Mouse (Mus musculus): ENCODE measurements around the gene Nup214. TPM values are rescaled to one million over a fixed set of nuclear protein-coding genes. Genes with fewer than 3 reads are reported as not detected.

Gene Nup214
- polyA plus RNA-seq, 1 experiment from 2014 or later: 94.7 TPM

GRCm38 (mm10) chr2:32051791-32052190 is 77.6 kb downstream of the Nup214 start:
- H3K9me3 ChIP-seq (replicated peaks): no peaks in the 10 kb centered on the region
- H3K27ac ChIP-seq: no peak overlapping the region
- no peak overlapping the region for H3K4me2 ChIP-seq
- 86% methylated on average over 8 of the region's 8 CpGs for WGBS
- no peaks in the 10 kb centered on the region for H3K4me1 ChIP-seq
- H3K4me3 ChIP-seq (replicated peaks): no peak overlapping the region
- ATAC-seq (replicated peaks; ENCODE audit: low FRiP score): no peak
- H3K36me3 ChIP-seq: peaks cover 59% of the 10 kb centered on the region
- no peaks in the 10 kb centered on the region for H3K27me3 ChIP-seq
- H3K9ac ChIP-seq: no peak overlapping the region

GRCm38 (mm10) chr2:32052418-32052817 is 78.2 kb downstream of the Nup214 start:
- H3K36me3 ChIP-seq: peaks cover 53% of the 10 kb centered on the region
- 91% methylated on average over 7 of the region's 7 CpGs for WGBS
- no peak overlapping the region for H3K4me3 ChIP-seq (replicated peaks)
- H3K27ac ChIP-seq: no peak overlapping the region
- H3K9me3 ChIP-seq (replicated peaks): no peaks in the 10 kb centered on the region
- no peaks in the 10 kb centered on the region for H3K4me1 ChIP-seq
- ATAC-seq (replicated peaks; ENCODE audit: low FRiP score): no peak
- no peak overlapping the region for H3K4me2 ChIP-seq
- no peaks in the 10 kb centered on the region for H3K27me3 ChIP-seq
- H3K9ac ChIP-seq: no peak overlapping the region

GRCm38 (mm10) chr2:32055357-32055965 is 81.2 kb downstream of the Nup214 start:
- 75% methylated on average over 7 of the region's 7 CpGs for WGBS
- no peak overlapping the region for H3K4me2 ChIP-seq
- H3K27me3 ChIP-seq: no peaks in the 10 kb centered on the region
- no peak for ATAC-seq (replicated peaks; ENCODE audit: low FRiP score)
- H3K4me1 ChIP-seq: peaks cover 2% of the 10 kb centered on the region; the same call in 1 of the 2 replicates
- no peak overlapping the region for H3K27ac ChIP-seq
- no peak overlapping the region for H3K4me3 ChIP-seq (replicated peaks)
- H3K36me3 ChIP-seq: peaks cover 22% of the 10 kb centered on the region
- no peaks in the 10 kb centered on the region for H3K9me3 ChIP-seq (replicated peaks)
- no peak overlapping the region for H3K9ac ChIP-seq

- H3K4me2 ChIP-seq: no peak overlapping the region
- H3K9ac ChIP-seq: no peak overlapping the region
- no peak for ATAC-seq (replicated peaks; ENCODE audit: low FRiP score)
- H3K4me1 ChIP-seq: peaks cover 4% of the 10 kb centered on the region; the same call in 1 of the 2 replicates
- H3K4me3 ChIP-seq (replicated peaks): no peak overlapping the region
- no peaks in the 10 kb centered on the region for H3K9me3 ChIP-seq (replicated peaks)
- no peak overlapping the region for H3K27ac ChIP-seq
- H3K36me3 ChIP-seq: peaks cover 12% of the 10 kb centered on the region
- WGBS: 87% methylated on average over 10 of the region's 10 CpGs
- H3K27me3 ChIP-seq: no peaks in the 10 kb centered on the region
Measured at GRCm38 (mm10) chr2:32056524-32056923, 82.3 kb downstream of the Nup214 start.

- ATAC-seq (replicated peaks; ENCODE audit: low FRiP score): no peak
- 82% methylated on average over 2 of the region's 2 CpGs for WGBS
Measured at GRCm38 (mm10) chr2:32057360-32057759, 83.1 kb downstream of the Nup214 start.

GRCm38 (mm10) chr2:32057794-32058193 is 83.6 kb downstream of the Nup214 start:
- H3K9me3 ChIP-seq (replicated peaks): no peaks in the 10 kb centered on the region
- H3K9ac ChIP-seq: no peak overlapping the region
- H3K4me1 ChIP-seq: peaks cover 4% of the 10 kb centered on the region; the same call in 1 of the 2 replicates
- H3K27me3 ChIP-seq: no peaks in the 10 kb centered on the region
- H3K4me3 ChIP-seq (replicated peaks): no peak overlapping the region
- no peak overlapping the region for H3K4me2 ChIP-seq
- WGBS: 81% methylated on average over 4 of the region's 4 CpGs
- H3K27ac ChIP-seq: no peak overlapping the region
- ATAC-seq (replicated peaks; ENCODE audit: low FRiP score): no peak
- no peaks in the 10 kb centered on the region for H3K36me3 ChIP-seq

More at GRCm38 (mm10) chr2:32057360-32057759, 83.1 kb downstream of the Nup214 start:
- no peak overlapping the region for H3K27ac ChIP-seq
- H3K27me3 ChIP-seq: no peaks in the 10 kb centered on the region
- no peak overlapping the region for H3K4me3 ChIP-seq (replicated peaks)
- H3K9ac ChIP-seq: no peak overlapping the region
- peaks cover 3% of the 10 kb centered on the region for H3K36me3 ChIP-seq
- peaks cover 4% of the 10 kb centered on the region; the same call in 1 of the 2 replicates for H3K4me1 ChIP-seq
- H3K4me2 ChIP-seq: no peak overlapping the region
- H3K9me3 ChIP-seq (replicated peaks): no peaks in the 10 kb centered on the region

- no peak overlapping the region for H3K9ac ChIP-seq
- H3K27ac ChIP-seq: no peak overlapping the region
- H3K9me3 ChIP-seq (replicated peaks): no peaks in the 10 kb centered on the region
- no peak overlapping the region for H3K4me3 ChIP-seq (replicated peaks)
- WGBS: 79% methylated on average over 9 of the region's 9 CpGs
- no peak overlapping the region for H3K4me2 ChIP-seq
- ATAC-seq (replicated peaks; ENCODE audit: low FRiP score): no peak
- H3K36me3 ChIP-seq: no peaks in the 10 kb centered on the region
- H3K27me3 ChIP-seq: no peaks in the 10 kb centered on the region
- H3K4me1 ChIP-seq: peaks cover 4% of the 10 kb centered on the region; the same call in 1 of the 2 replicates
Measured at GRCm38 (mm10) chr2:32058241-32058640, 84.0 kb downstream of the Nup214 start.

GRCm38 (mm10) chr2:32058716-32059115 is 84.5 kb downstream of the Nup214 start:
- H3K4me1 ChIP-seq: peaks cover 4% of the 10 kb centered on the region; the same call in 1 of the 2 replicates
- H3K4me3 ChIP-seq (replicated peaks): no peak overlapping the region
- H3K9ac ChIP-seq: no peak overlapping the region
- H3K9me3 ChIP-seq (replicated peaks): no peaks in the 10 kb centered on the region
- no peak overlapping the region for H3K27ac ChIP-seq
- no peak overlapping the region for H3K4me2 ChIP-seq
- WGBS: 45% methylated on average over 5 of the region's 5 CpGs
- ATAC-seq (replicated peaks; ENCODE audit: low FRiP score): no peak
- H3K27me3 ChIP-seq: no peaks in the 10 kb centered on the region
- H3K36me3 ChIP-seq: no peaks in the 10 kb centered on the region

GRCm38 (mm10) chr2:32059613-32060012 is 85.4 kb downstream of the Nup214 start:
- H3K36me3 ChIP-seq: no peaks in the 10 kb centered on the region
- no peak overlapping the region for H3K4me3 ChIP-seq (replicated peaks)
- no peak overlapping the region for H3K27ac ChIP-seq
- H3K4me2 ChIP-seq: no peak overlapping the region
- no peak overlapping the region for H3K9ac ChIP-seq
- H3K9me3 ChIP-seq (replicated peaks): no peaks in the 10 kb centered on the region
- H3K4me1 ChIP-seq: peaks cover 4% of the 10 kb centered on the region; the same call in 1 of the 2 replicates
- WGBS: 70% methylated on average over 6 of the region's 6 CpGs
- ATAC-seq (replicated peaks; ENCODE audit: low FRiP score): no peak
- no peaks in the 10 kb centered on the region for H3K27me3 ChIP-seq

GRCm38 (mm10) chr2:32060228-32060805 is 86.1 kb downstream of the Nup214 start:
- WGBS: 59% methylated on average over 6 of the region's 6 CpGs
- H3K36me3 ChIP-seq: no peaks in the 10 kb centered on the region
- ATAC-seq (replicated peaks; ENCODE audit: low FRiP score): no peak
- H3K27me3 ChIP-seq: no peaks in the 10 kb centered on the region
- no peak overlapping the region for H3K4me2 ChIP-seq
- H3K9ac ChIP-seq: no peak overlapping the region
- H3K27ac ChIP-seq: no peak overlapping the region
- H3K9me3 ChIP-seq (replicated peaks): no peaks in the 10 kb centered on the region
- H3K4me1 ChIP-seq: peaks cover 4% of the 10 kb centered on the region; the same call in 1 of the 2 replicates
- no peak overlapping the region for H3K4me3 ChIP-seq (replicated peaks)

- Histone ChIP-seq H3K27me3 (no peaks in the 10 kb centered on the region), H3K9ac (no peak overlapping the region), H3K9me3 (replicated peaks) (no peaks in the 10 kb centered on the region), H3K4me2 (no peak overlapping the region), H3K36me3 (no peaks in the 10 kb centered on the region), H3K4me3 (replicated peaks) (no peak overlapping the region), H3K4me1 (peaks cover 4% of the 10 kb centered on the region; the same call in 1 of the 2 replicates), H3K27ac (no peak overlapping the region)
- ATAC-seq (replicated peaks; ENCODE audit: low FRiP score): no peak
- 74% methylated on average over 2 of the region's 2 CpGs for WGBS
Measured at GRCm38 (mm10) chr2:32061189-32061588, 87.0 kb downstream of the Nup214 start.

- no peaks in the 10 kb centered on the region for H3K9me3 ChIP-seq (replicated peaks)
- no peaks in the 10 kb centered on the region for H3K36me3 ChIP-seq
- no peaks in the 10 kb centered on the region for H3K27me3 ChIP-seq
- ATAC-seq (replicated peaks; ENCODE audit: low FRiP score): no peak
- H3K4me2 ChIP-seq: no peak overlapping the region
- H3K27ac ChIP-seq: no peak overlapping the region
- H3K4me3 ChIP-seq (replicated peaks): no peak overlapping the region
- H3K4me1 ChIP-seq: peaks cover 4% of the 10 kb centered on the region; the same call in 1 of the 2 replicates
- H3K9ac ChIP-seq: no peak overlapping the region
- WGBS: 58% methylated on average over 12 of the region's 12 CpGs
Measured at GRCm38 (mm10) chr2:32061722-32062505, 87.7 kb downstream of the Nup214 start.

Data from kidney, embryonic 15.5 days (tissue).